Mouse (Mus musculus): Measurements from ENCODE around the gene Lima1. TPM values are rescaled to one million over a fixed set of nuclear protein-coding genes. Genes with fewer than 3 reads are reported as not detected.
A peak's percentile ranks its signal among the peaks of the same experiment; 100 is the strongest.

Gene Lima1
- polyA plus RNA-seq, 2 experiments: 76.0 to 81.2 TPM

DNA sequence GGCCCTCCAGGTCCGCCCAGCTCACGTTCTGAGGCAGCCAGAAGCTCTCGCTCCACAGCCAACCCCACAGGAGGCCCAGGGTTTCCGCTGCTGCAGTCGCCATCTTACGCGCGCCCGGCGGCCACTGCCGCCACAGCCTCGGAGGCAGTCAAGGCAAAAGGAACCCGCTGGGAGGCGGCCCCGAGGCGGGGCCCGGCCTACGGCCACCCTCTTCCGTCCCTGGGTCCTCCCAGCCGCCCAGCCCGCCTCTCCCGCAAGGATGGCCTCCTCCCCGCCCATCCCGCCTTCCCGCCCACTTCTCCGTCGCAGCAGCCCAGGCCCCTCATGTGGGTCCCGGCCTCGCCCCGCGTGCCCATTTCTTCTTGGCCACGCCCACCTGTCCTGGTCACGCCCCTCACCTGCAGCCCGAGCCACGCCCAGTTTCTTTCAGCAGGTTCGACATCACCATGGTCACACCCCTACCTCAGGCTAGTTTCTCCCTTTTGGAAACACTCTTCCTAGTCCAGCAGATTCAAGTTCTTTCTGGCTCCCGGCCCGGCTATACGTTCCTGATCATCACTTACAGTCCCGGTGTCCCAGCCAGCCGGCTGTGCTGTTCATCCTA lies 102.9 kb downstream of the Lima1 start:
- Histone ChIP-seq H3K4me1 (ENCODE audit: control insufficient read depth, insufficient read depth, low read length) (peaks cover 5% of the 10 kb centered on the region; the same call in 1 of the 2 replicates), H3K9ac (ENCODE audit: low read depth, low read length, severe bottlenecking) (peak overlapping the region; percentile 95), H3K9me3 (ENCODE audit: control insufficient read depth, low read length) (no peaks in the 10 kb centered on the region), H3K4me3 (replicated peaks; ENCODE audit: low read length) (peak overlapping the region; percentile 85), H3K27me3 (ENCODE audit: control insufficient read depth, insufficient read depth, low read length) (no peaks in the 10 kb centered on the region), H3K36me3 (ENCODE audit: control insufficient read depth, insufficient read depth, low read length) (no peaks in the 10 kb centered on the region; the same call in 1 of the 2 replicates), H3K27ac (replicated peaks; ENCODE audit: low read depth, low read length) (peak overlapping the region; percentile 93), H3K4me2 (replicated peaks; ENCODE audit: low read depth, low read length, severe bottlenecking) (peak overlapping the region; percentile 77)
- WGBS: under 1% methylated on average over 29 of the region's 41 CpGs
- peak; percentile 92 for ATAC-seq (ENCODE audit: low FRiP score, low read depth)
- TF ChIP-seq POLR2A (IDR thresholded peaks at IDR 0.05; ENCODE audit: borderline replicate concordance, extremely low read depth, insufficient read depth, insufficient read length): peak; percentile 98
- DNase-seq (ENCODE audit: low spot score): peak; percentile 88

- no peak for TF ChIP-seq POLR2A (IDR thresholded peaks at IDR 0.05; ENCODE audit: borderline replicate concordance, extremely low read depth, insufficient read depth, insufficient read length)
- ATAC-seq (ENCODE audit: low FRiP score, low read depth) (peak; percentile 45), DNase-seq (ENCODE audit: low spot score) (peak; percentile 21)
- Histone ChIP-seq H3K4me2 (replicated peaks; ENCODE audit: low read depth, low read length, severe bottlenecking) (peak overlapping the region; percentile 77), H3K9me3 (ENCODE audit: control insufficient read depth, low read length) (no peaks in the 10 kb centered on the region), H3K27ac (replicated peaks; ENCODE audit: low read depth, low read length) (peak overlapping the region; percentile 93), H3K4me1 (ENCODE audit: control insufficient read depth, insufficient read depth, low read length) (peaks cover 5% of the 10 kb centered on the region; the same call in 1 of the 2 replicates), H3K4me3 (replicated peaks; ENCODE audit: low read length) (peak overlapping the region; percentile 85), H3K9ac (ENCODE audit: low read depth, low read length, severe bottlenecking) (peak overlapping the region; percentile 95), H3K27me3 (ENCODE audit: control insufficient read depth, insufficient read depth, low read length) (no peaks in the 10 kb centered on the region), H3K36me3 (ENCODE audit: control insufficient read depth, insufficient read depth, low read length) (no peaks in the 10 kb centered on the region; the same call in 1 of the 2 replicates)
- under 1% methylated on average over 38 of the region's 59 CpGs for WGBS
These were observed 103.5 kb downstream of the Lima1 start for GRCm38 (mm10) chr15:99771601-99772276.

GRCm38 (mm10) chr15:99771004-99771500 lies 104.2 kb downstream of the Lima1 start:
- H3K4me1 ChIP-seq (ENCODE audit: control insufficient read depth, insufficient read depth, low read length): peaks cover 5% of the 10 kb centered on the region; the same call in 1 of the 2 replicates
- peak overlapping the region; percentile 85 for H3K4me3 ChIP-seq (replicated peaks; ENCODE audit: low read length)
- no peaks in the 10 kb centered on the region; the same call in 1 of the 2 replicates for H3K36me3 ChIP-seq (ENCODE audit: control insufficient read depth, insufficient read depth, low read length)
- DNase-seq (ENCODE audit: low spot score): no peak
- H3K9me3 ChIP-seq (ENCODE audit: control insufficient read depth, low read length): no peaks in the 10 kb centered on the region
- no peaks in the 10 kb centered on the region for H3K27me3 ChIP-seq (ENCODE audit: control insufficient read depth, insufficient read depth, low read length)
- H3K4me2 ChIP-seq (replicated peaks; ENCODE audit: low read depth, low read length, severe bottlenecking): peak overlapping the region; percentile 77
- peak overlapping the region; percentile 93 for H3K27ac ChIP-seq (replicated peaks; ENCODE audit: low read depth, low read length)
- 23% methylated on average over 5 of the region's 5 CpGs for WGBS
- TF ChIP-seq POLR2A (IDR thresholded peaks at IDR 0.05; ENCODE audit: borderline replicate concordance, extremely low read depth, insufficient read depth, insufficient read length): no peak
- ATAC-seq (ENCODE audit: low FRiP score, low read depth): no peak
- H3K9ac ChIP-seq (ENCODE audit: low read depth, low read length, severe bottlenecking): peak overlapping the region; percentile 95

- 79% methylated on average over 1 of the region's 1 CpGs for WGBS
- Histone ChIP-seq H3K36me3 (ENCODE audit: control insufficient read depth, insufficient read depth, low read length) (no peaks in the 10 kb centered on the region; the same call in 1 of the 2 replicates), H3K27me3 (ENCODE audit: control insufficient read depth, insufficient read depth, low read length) (no peaks in the 10 kb centered on the region), H3K4me3 (replicated peaks; ENCODE audit: low read length) (no peak overlapping the region), H3K4me1 (ENCODE audit: control insufficient read depth, insufficient read depth, low read length) (peaks cover 5% of the 10 kb centered on the region; the same call in 1 of the 2 replicates), H3K9ac (ENCODE audit: low read depth, low read length, severe bottlenecking) (no peak overlapping the region), H3K27ac (replicated peaks; ENCODE audit: low read depth, low read length) (no peak overlapping the region), H3K4me2 (replicated peaks; ENCODE audit: low read depth, low read length, severe bottlenecking) (no peak overlapping the region), H3K9me3 (ENCODE audit: control insufficient read depth, low read length) (no peaks in the 10 kb centered on the region)
- DNase-seq (ENCODE audit: low spot score) (no peak), ATAC-seq (ENCODE audit: low FRiP score, low read depth) (no peak)
- TF ChIP-seq POLR2A (IDR thresholded peaks at IDR 0.05; ENCODE audit: borderline replicate concordance, extremely low read depth, insufficient read depth, insufficient read length): no peak
These were observed 106.5 kb downstream of the Lima1 start for GRCm38 (mm10) chr15:99768761-99769160.

GRCm38 (mm10) chr15:99767467-99767866 lies 107.8 kb downstream of the Lima1 start:
- DNase-seq (ENCODE audit: low spot score) (no peak), ATAC-seq (ENCODE audit: low FRiP score, low read depth) (no peak)
- no peaks in the 10 kb centered on the region; the same call in 1 of the 2 replicates for H3K36me3 ChIP-seq (ENCODE audit: control insufficient read depth, insufficient read depth, low read length)
- no peaks in the 10 kb centered on the region for H3K9me3 ChIP-seq (ENCODE audit: control insufficient read depth, low read length)
- H3K9ac ChIP-seq (ENCODE audit: low read depth, low read length, severe bottlenecking): no peak overlapping the region
- WGBS: 88% methylated on average over 4 of the region's 4 CpGs
- no peak overlapping the region for H3K4me3 ChIP-seq (replicated peaks; ENCODE audit: low read length)
- H3K4me1 ChIP-seq (ENCODE audit: control insufficient read depth, insufficient read depth, low read length): peaks cover 5% of the 10 kb centered on the region; the same call in 1 of the 2 replicates
- H3K4me2 ChIP-seq (replicated peaks; ENCODE audit: low read depth, low read length, severe bottlenecking): no peak overlapping the region
- TF ChIP-seq POLR2A (IDR thresholded peaks at IDR 0.05; ENCODE audit: borderline replicate concordance, extremely low read depth, insufficient read depth, insufficient read length): no peak
- no peaks in the 10 kb centered on the region for H3K27me3 ChIP-seq (ENCODE audit: control insufficient read depth, insufficient read depth, low read length)
- H3K27ac ChIP-seq (replicated peaks; ENCODE audit: low read depth, low read length): no peak overlapping the region
